Mouse (Mus musculus) heart, embryonic 15.5 days (tissue): ENCODE data around the gene Tubb4a. TPM values are rescaled to one million over a fixed set of nuclear protein-coding genes. Genes with fewer than 3 reads are reported as not detected.

ENCODE experiments used
- ATAC-seq: fragments of 200-750 bp; cut with Nextera tagmentation; replicated peaks from 2 replicates; pipeline ENCODE4 v1.8.0; 2017; ENCODE audit warnings: low read depth, moderate TSS enrichment; ENCODE audit not compliant: insufficient number of reproducible peaks, insufficient read depth, low FRiP score
- H3K27ac ChIP-seq: fragments of 300-500 bp; sonication (generic); 2 replicates; pipeline ENCODE4 v1.5.1; 2015; ENCODE audit warnings: mild to moderate bottlenecking, inconsistent platforms
- H3K27me3 ChIP-seq: fragments of 300-500 bp; sonication (generic); 2 replicates; pipeline ENCODE4 v1.6.1; 2015; ENCODE audit warnings: inconsistent platforms
- H3K36me3 ChIP-seq: fragments of 300-500 bp; sonication (generic); 2 replicates; pipeline ENCODE4 v1.6.1; 2015; ENCODE audit warnings: mild to moderate bottlenecking, inconsistent platforms
- H3K4me1 ChIP-seq: fragments of 300-500 bp; sonication (generic); replicated peaks from 2 replicates; pipeline ENCODE4 v1.6.1; 2015; ENCODE audit warnings: inconsistent platforms
- H3K4me2 ChIP-seq: fragments of 300-500 bp; sonication (generic); 2 replicates; pipeline ENCODE4 v1.6.1; 2015; ENCODE audit warnings: inconsistent platforms, mild to moderate bottlenecking, moderate library complexity
- H3K4me3 ChIP-seq: fragments of 300-500 bp; sonication (generic); 2 replicates; pipeline ENCODE4 v1.5.1; 2015; ENCODE audit warnings: mild to moderate bottlenecking, inconsistent platforms
- H3K9ac ChIP-seq: fragments of 300-500 bp; sonication (generic); 2 replicates; pipeline ENCODE4 v1.6.1; 2015; ENCODE audit warnings: mild to moderate bottlenecking, inconsistent platforms
- H3K9me3 ChIP-seq: fragments of 300-500 bp; sonication (generic); replicated peaks from 2 replicates; pipeline ENCODE4 v1.6.1; 2016; ENCODE audit warnings: inconsistent platforms
- WGBS: fragments of 180-500 bp; shearing (Covaris S2); methylation state at CpG from one replicate; pipeline ENCODE4 v1.1.7; 2015; ENCODE audit warnings: mixed read lengths; 5-methylcytosine and 5-hydroxymethylcytosine counted together
- polyA plus RNA-seq: library from polyadenylated mRNA; unstranded; fragments of >200 nt; fragmentation: Nextera tagmentation; extraction: Ambion mirVana; gene quantifications from 2 replicates; pipeline ENCODE4 v1.2.1, GENCODE M21; 2015

Tubb4a gene
- polyA plus RNA-seq, 1 experiment from 2014 or later: 5.6 TPM

GRCm38 (mm10) chr17:57048816-57049215, 38.8 kb downstream of the Tubb4a start:
- H3K9ac ChIP-seq: no peak overlapping the region
- WGBS: 89% methylated on average over 3 of the region's 3 CpGs
- no peak for ATAC-seq
- H3K27me3 ChIP-seq: no peaks in the 10 kb centered on the region
- H3K36me3 ChIP-seq: peaks cover 31% of the 10 kb centered on the region
- no peak overlapping the region for H3K4me3 ChIP-seq
- no peaks in the 10 kb centered on the region for H3K4me1 ChIP-seq
- H3K9me3 ChIP-seq: no peaks in the 10 kb centered on the region
- no peak overlapping the region for H3K4me2 ChIP-seq
- no peak overlapping the region for H3K27ac ChIP-seq

GRCm38 (mm10) chr17:57047406-57047805, 40.2 kb downstream of the Tubb4a start:
- Histone ChIP-seq H3K9ac (no peak overlapping the region), H3K4me2 (no peak overlapping the region), H3K27ac (no peak overlapping the region), H3K9me3 (no peaks in the 10 kb centered on the region), H3K36me3 (peaks cover 19% of the 10 kb centered on the region), H3K4me3 (no peak overlapping the region), H3K27me3 (no peaks in the 10 kb centered on the region), H3K4me1 (0 out of 2 replicates have a peak, but pooled peaks cover 6% of the 10 kb centered on the region)
- ATAC-seq: 0 out of 2 replicates have a peak, but pooled peaks have one; percentile 32
- WGBS: 46% methylated on average over 5 of the region's 5 CpGs

GRCm38 (mm10) chr17:57041554-57041953, 46.0 kb downstream of the Tubb4a start, which contains the start of gene Slc25a41:
Gene Slc25a41 (minus strand): TSS chr17:57041654.
- 64% methylated on average over 8 of the region's 8 CpGs for WGBS
- Histone ChIP-seq H3K27ac (no peak within 1 kb of the TSS), H3K9me3 (no peaks in the 10 kb centered on the region), H3K4me3 (no peak within 1 kb of the TSS), H3K36me3 (peaks cover 4% of the 10 kb centered on the region; the same call in 1 of the 2 replicates), H3K9ac (no peak within 1 kb of the TSS), H3K4me1 (0 out of 2 replicates have a peak, but pooled peaks cover 11% of the 10 kb centered on the region), H3K27me3 (peaks cover 20% of the 10 kb centered on the region), H3K4me2 (no peak within 1 kb of the TSS)
- ATAC-seq: no peak

- Histone ChIP-seq H3K9me3 (no peaks in the 10 kb centered on the region), H3K9ac (no peak overlapping the region), H3K36me3 (no peaks in the 10 kb centered on the region), H3K4me3 (no peak overlapping the region), H3K4me1 (0 out of 2 replicates have a peak, but pooled peaks cover 11% of the 10 kb centered on the region), H3K27ac (no peak overlapping the region), H3K4me2 (no peak overlapping the region), H3K27me3 (peaks cover 20% of the 10 kb centered on the region)
- WGBS: 40% methylated on average over 8 of the region's 8 CpGs
- ATAC-seq: no peak
Measured at GRCm38 (mm10) chr17:57038978-57039377, 48.6 kb downstream of the Tubb4a start.

- Histone ChIP-seq H3K4me2 (peak overlapping the region; percentile 73; the same call in 1 of the 2 replicates), H3K27ac (peak overlapping the region; percentile 88; the same call in 1 of the 2 replicates), H3K4me3 (peak overlapping the region; percentile 45; the same call in 1 of the 2 replicates), H3K27me3 (peaks cover 6% of the 10 kb centered on the region; the same call in 1 of the 2 replicates), H3K9me3 (no peaks in the 10 kb centered on the region), H3K9ac (no peak overlapping the region), H3K36me3 (peaks cover 4% of the 10 kb centered on the region; the same call in 1 of the 2 replicates), H3K4me1 (peaks cover 17% of the 10 kb centered on the region)
- 88% methylated on average over 4 of the region's 4 CpGs for WGBS
- no peak for ATAC-seq
Measured at GRCm38 (mm10) chr17:57032854-57033253, 54.7 kb downstream of the Tubb4a start.

- H3K27me3 ChIP-seq: 0 out of 2 replicates have a peak, but pooled peaks cover 2% of the 10 kb centered on the region
- peak overlapping the region; percentile 97 for H3K4me3 ChIP-seq
- H3K36me3 ChIP-seq: peaks cover 14% of the 10 kb centered on the region
- peak overlapping the region; percentile 73 for H3K4me2 ChIP-seq
- no peaks in the 10 kb centered on the region for H3K9me3 ChIP-seq
- peak; percentile 95 for ATAC-seq
- H3K9ac ChIP-seq: peak overlapping the region; percentile 53
- H3K4me1 ChIP-seq: peaks cover 17% of the 10 kb centered on the region
- peak overlapping the region; percentile 88 for H3K27ac ChIP-seq
- under 1% methylated on average over 38 of the region's 38 CpGs for WGBS
Measured at GRCm38 (mm10) chr17:57031661-57032420, 55.7 kb downstream of the Tubb4a start.

- peak within 1 kb of the TSS; percentile 100 for H3K9ac ChIP-seq
- no peaks in the 10 kb centered on the region for H3K27me3 ChIP-seq
- peaks cover 22% of the 10 kb centered on the region for H3K36me3 ChIP-seq
- H3K4me2 ChIP-seq: peak within 1 kb of the TSS; percentile 75
- under 1% methylated on average over 72 of the region's 99 CpGs for WGBS
- ATAC-seq: no peak
- no peaks in the 10 kb centered on the region for H3K9me3 ChIP-seq
- H3K27ac ChIP-seq: peak within 1 kb of the TSS; percentile 96
- H3K4me1 ChIP-seq: peaks cover 17% of the 10 kb centered on the region
- peak within 1 kb of the TSS; percentile 97 for H3K4me3 ChIP-seq
Measured at GRCm38 (mm10) chr17:57030931-57031660, 56.5 kb downstream of the Tubb4a start, which contains the start of gene Khsrp. Gene Khsrp (minus strand): TSS chr17:57031522.

Other genes starting within 250 kb of the Tubb4a start
- not detected in 2 replicates for gene Acsbg2, start 213.3 kb downstream of the Tubb4a start, polyA plus RNA-seq
- 0.30 and 0.43 TPM in 2 replicates for gene 1700061G19Rik, start 212.3 kb downstream of the Tubb4a start, polyA plus RNA-seq
- 25.8 and 35.3 TPM in 2 replicates for gene Mllt1, start 152.4 kb downstream of the Tubb4a start, polyA plus RNA-seq
- gene Acer1, start 105.7 kb downstream of the Tubb4a start, polyA plus RNA-seq: 0.08 TPM in 1 of 2 replicates, not detected in the other
- gene Clpp, start 97.5 kb downstream of the Tubb4a start, polyA plus RNA-seq: 103 and 114 TPM in 2 replicates
- 52.1 and 52.4 TPM in 2 replicates for gene Alkbh7, start 90.4 kb downstream of the Tubb4a start, polyA plus RNA-seq
- gene Pspn, start 87.8 kb downstream of the Tubb4a start, polyA plus RNA-seq: 0.33 TPM in 1 of 2 replicates, not detected in the other
- 33.7 and 41.1 TPM in 2 replicates for gene Gtf2f1, start 76.5 kb downstream of the Tubb4a start, polyA plus RNA-seq
- gene Gm17949, start 76.3 kb downstream of the Tubb4a start, polyA plus RNA-seq: 0.23 and 0.48 TPM in 2 replicates
- gene Khsrp, start 56.3 kb downstream of the Tubb4a start, polyA plus RNA-seq: 23.3 and 29.3 TPM in 2 replicates
- gene Slc25a41, start 46.1 kb downstream of the Tubb4a start, polyA plus RNA-seq: not detected in 2 replicates
- 0.92 and 2.5 TPM in 2 replicates for gene Crb3, start 28.7 kb downstream of the Tubb4a start, polyA plus RNA-seq
- gene Slc25a23, start 27.9 kb downstream of the Tubb4a start, polyA plus RNA-seq: 14.7 and 18.3 TPM in 2 replicates
- 0.64 and 3.7 TPM in 2 replicates for gene Dennd1c, start 9.3 kb downstream of the Tubb4a start, polyA plus RNA-seq
- 2.6 and 3.0 TPM in 2 replicates for gene Tnfsf9, start 17.5 kb upstream of the Tubb4a start, polyA plus RNA-seq
- not detected in 2 replicates for gene Cd70, start 62.0 kb upstream of the Tubb4a start, polyA plus RNA-seq
- gene Tnfsf14, start 106.4 kb upstream of the Tubb4a start, polyA plus RNA-seq: 0.29 TPM in 1 of 2 replicates, not detected in the other
- 1.8 and 5.6 TPM in 2 replicates for gene C3, start 140.4 kb upstream of the Tubb4a start, polyA plus RNA-seq
- gene Gpr108, start 160.7 kb upstream of the Tubb4a start, polyA plus RNA-seq: 26.5 and 29.0 TPM in 2 replicates
- 39.1 and 43.7 TPM in 2 replicates for gene Trip10, start 161.7 kb upstream of the Tubb4a start, polyA plus RNA-seq
- gene Vav1, start 191.3 kb upstream of the Tubb4a start, polyA plus RNA-seq: 1.8 and 9.6 TPM in 2 replicates